Mouse (Mus musculus) ES-Bruce4 (cell line): Measurements from ENCODE around the gene Syngap1. TPM values are rescaled to one million over a fixed set of nuclear protein-coding genes. Genes with fewer than 3 reads are reported as not detected.

Experiments
- H3K27ac ChIP-seq: 2 replicates; pipeline ENCODE4 v1.5.1; 2012; ENCODE audit warnings: low read length, inconsistent platforms; ENCODE audit not compliant: insufficient read depth
- H3K27me3 ChIP-seq: 2 replicates; pipeline ENCODE4 v1.6.1; 2012; ENCODE audit warnings: mild to moderate bottlenecking, low read length, inconsistent platforms; ENCODE audit not compliant: control insufficient read depth, poor library complexity, insufficient read depth, severe bottlenecking
- H3K36me3 ChIP-seq: 2 replicates; pipeline ENCODE4 v1.6.1; 2012; ENCODE audit warnings: inconsistent platforms, mild to moderate bottlenecking, low read length, moderate library complexity; ENCODE audit not compliant: control insufficient read depth, poor library complexity, insufficient read depth, severe bottlenecking
- H3K4me1 ChIP-seq: one replicate; pipeline ENCODE4 v1.8.1; 2011; ENCODE audit warnings: low read length; ENCODE audit not compliant: control insufficient read depth, insufficient read depth
- H3K4me3 ChIP-seq: 2 replicates; pipeline ENCODE4 v1.5.1; 2011; ENCODE audit warnings: low read depth, mild to moderate bottlenecking, low read length
- H3K9ac ChIP-seq: 2 replicates; pipeline ENCODE4 v1.6.1; 2012; ENCODE audit warnings: low read depth, mild to moderate bottlenecking, inconsistent platforms; ENCODE audit not compliant: poor library complexity, severe bottlenecking
- H3K9me3 ChIP-seq: replicated peaks from 2 replicates; pipeline ENCODE4 v1.6.1; 2012; ENCODE audit warnings: mild to moderate bottlenecking, low read length, inconsistent platforms; ENCODE audit not compliant: control insufficient read depth, poor library complexity, insufficient read depth, severe bottlenecking
- CTCF ChIP-seq: IDR thresholded peaks from one replicate; pipeline ENCODE4 v1.8.1; 2011; ENCODE audit warnings: low read depth, low read length
- EP300 ChIP-seq: IDR thresholded peaks from 2 replicates; pipeline ENCODE4 v1.6.1; 2011; ENCODE audit warnings: low read depth, low read length; ENCODE audit not compliant: insufficient read depth
- POLR2A ChIP-seq: IDR thresholded peaks from one replicate; pipeline ENCODE4 v1.8.1; 2011; ENCODE audit warnings: low read length; ENCODE audit not compliant: insufficient read depth
- polyA plus RNA-seq: library from polyadenylated mRNA; stranded (reverse); fragments of >200 nt; gene quantifications from 2 replicates; pipeline ENCODE4 v1.2.4, GENCODE M21; 2011; ENCODE audit warnings: low read depth; ENCODE audit not compliant: missing spikeins, insufficient read depth, insufficient read length

Syngap1 gene
- polyA plus RNA-seq, 1 experiment = 23.5 TPM

DNA sequence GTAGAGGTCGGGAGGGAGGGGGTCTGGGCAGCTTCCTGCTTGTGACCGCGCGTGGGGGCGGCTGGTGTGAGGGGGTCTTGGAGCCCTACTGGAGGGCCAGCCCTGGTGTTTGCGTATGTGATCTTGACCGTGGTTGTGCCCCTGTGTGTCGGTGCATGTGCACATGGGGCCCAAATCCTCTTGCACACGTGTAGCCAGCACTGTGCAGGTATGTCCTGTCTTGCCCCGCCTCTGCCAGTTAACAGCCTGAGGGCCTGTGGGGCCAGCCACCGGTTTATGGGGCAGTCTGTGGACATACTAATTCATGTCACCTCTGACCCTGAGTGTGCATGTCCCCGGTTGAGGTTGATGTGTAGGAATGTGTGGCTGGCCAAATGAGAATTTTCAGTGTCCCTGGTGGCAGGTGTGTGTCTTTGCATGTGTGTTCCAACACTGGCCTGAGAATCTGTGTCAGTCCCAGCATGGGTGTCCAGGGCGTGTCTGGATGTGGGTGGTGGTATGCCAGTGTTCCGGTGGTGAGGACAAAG is 8.1 kb downstream of the Syngap1 start:
- no peaks in the 10 kb centered on the region; the same call in 1 of the 2 replicates for H3K27me3 ChIP-seq
- H3K27ac ChIP-seq = no peak overlapping the region
- peak overlapping the region; percentile 71 for H3K9ac ChIP-seq
- peak overlapping the region; percentile 39; the same call in 1 of the 2 replicates for H3K4me3 ChIP-seq
- no peaks in the 10 kb centered on the region for H3K9me3 ChIP-seq
- TF ChIP-seq EP300 = no peak
- no peak for TF ChIP-seq CTCF
- no peak for TF ChIP-seq POLR2A
- no peaks in the 10 kb centered on the region for H3K36me3 ChIP-seq
- H3K4me1 ChIP-seq = peaks cover 1% of the 10 kb centered on the region

DNA sequence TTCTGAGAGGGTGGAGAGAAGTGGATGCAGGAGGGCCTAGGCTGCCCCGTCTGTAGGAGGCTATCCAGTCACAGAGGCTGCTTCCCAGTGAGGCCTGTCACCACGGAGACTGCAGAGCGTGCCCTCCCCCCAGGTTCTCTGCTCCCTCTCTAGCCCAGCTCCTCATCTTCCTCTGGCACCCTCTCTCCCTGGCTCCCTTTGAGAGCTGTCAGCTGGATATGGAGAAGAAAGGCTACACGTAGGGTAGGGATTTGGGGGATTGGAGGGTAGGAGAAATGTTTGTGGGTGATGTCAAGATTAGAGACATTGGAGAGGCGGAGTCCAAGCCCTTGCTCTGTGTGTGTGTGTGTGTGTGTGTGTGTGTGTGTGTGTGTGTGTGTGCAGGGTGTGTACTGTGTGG is 8.8 kb downstream of the Syngap1 start:
- Histone ChIP-seq H3K4me1 (peaks cover 1% of the 10 kb centered on the region), H3K27me3 (no peaks in the 10 kb centered on the region; the same call in 1 of the 2 replicates), H3K4me3 (no peak overlapping the region), H3K36me3 (no peaks in the 10 kb centered on the region), H3K9ac (no peak overlapping the region), H3K27ac (no peak overlapping the region), H3K9me3 (no peaks in the 10 kb centered on the region)
- no peak for TF ChIP-seq EP300
- TF ChIP-seq CTCF = no peak
- TF ChIP-seq POLR2A = no peak

DNA sequence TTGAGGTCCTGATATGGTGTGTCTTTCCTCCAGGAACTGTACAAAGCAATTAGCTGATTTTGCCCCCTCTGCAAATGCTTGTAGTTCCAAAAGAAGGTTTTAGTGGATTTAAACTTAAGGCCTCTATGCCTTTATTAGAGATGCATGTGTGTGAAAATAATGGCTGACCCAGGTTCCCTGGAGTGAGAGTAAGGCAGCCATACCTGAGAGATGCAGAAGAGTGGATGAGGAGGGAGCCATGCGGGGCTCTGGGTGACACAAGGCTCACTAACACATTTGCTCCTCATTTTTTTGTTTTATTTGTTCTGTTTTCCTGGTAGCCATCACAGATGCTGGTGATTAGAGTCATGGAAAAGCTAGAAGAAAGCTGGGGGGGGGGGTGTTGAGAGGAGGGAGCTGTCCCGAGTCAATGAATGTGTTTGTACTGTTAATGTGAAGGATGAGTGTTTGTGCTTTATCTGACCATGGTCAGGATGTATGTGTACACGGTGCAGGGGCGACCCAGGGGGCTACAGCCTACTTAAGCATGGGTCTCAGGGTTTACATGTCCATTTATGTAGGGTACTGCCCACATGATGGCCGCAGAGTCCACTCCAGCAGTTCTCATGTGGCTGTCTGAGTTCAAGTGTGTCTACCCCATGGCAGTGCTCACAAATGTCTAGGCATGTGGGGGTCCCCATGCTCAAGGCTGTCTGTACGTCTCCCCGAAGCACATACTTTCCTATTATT is 9.7 kb downstream of the Syngap1 start:
- no peak overlapping the region for H3K9ac ChIP-seq
- TF ChIP-seq POLR2A (no peak), CTCF (no peak), EP300 (no peak)
- H3K9me3 ChIP-seq = no peaks in the 10 kb centered on the region
- no peaks in the 10 kb centered on the region for H3K36me3 ChIP-seq
- no peak overlapping the region for H3K4me3 ChIP-seq
- no peak overlapping the region for H3K27ac ChIP-seq
- H3K27me3 ChIP-seq = no peaks in the 10 kb centered on the region; the same call in 1 of the 2 replicates
- peaks cover 1% of the 10 kb centered on the region for H3K4me1 ChIP-seq

DNA sequence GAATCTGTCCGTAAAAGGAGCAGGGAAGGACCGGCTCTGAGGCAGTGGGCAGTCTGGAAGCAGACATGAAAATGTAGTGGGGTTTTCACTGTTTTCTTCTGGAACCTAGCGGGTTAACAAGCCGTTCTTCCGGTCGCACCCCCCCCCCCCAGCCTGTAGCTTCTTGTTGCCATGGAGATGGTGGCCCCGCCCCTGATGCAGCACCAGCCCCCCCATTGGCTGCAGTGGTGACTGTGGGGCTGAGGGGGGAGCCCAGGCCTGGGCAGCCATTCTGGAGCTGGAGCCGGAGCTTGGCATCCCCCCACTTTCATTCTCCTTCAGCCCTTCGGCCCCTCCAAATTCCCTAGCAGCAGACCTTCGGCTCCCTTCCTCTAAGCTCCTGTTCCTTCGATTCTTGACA is 10.4 kb downstream of the Syngap1 start:
- Histone ChIP-seq H3K36me3 (no peaks in the 10 kb centered on the region), H3K27ac (no peak overlapping the region), H3K27me3 (no peaks in the 10 kb centered on the region; the same call in 1 of the 2 replicates), H3K4me3 (peak overlapping the region; percentile 32; the same call in 1 of the 2 replicates), H3K9ac (peak overlapping the region; percentile 16; the same call in 1 of the 2 replicates), H3K9me3 (no peaks in the 10 kb centered on the region), H3K4me1 (peaks cover 1% of the 10 kb centered on the region)
- TF ChIP-seq POLR2A (no peak), CTCF (no peak), EP300 (no peak)

DNA sequence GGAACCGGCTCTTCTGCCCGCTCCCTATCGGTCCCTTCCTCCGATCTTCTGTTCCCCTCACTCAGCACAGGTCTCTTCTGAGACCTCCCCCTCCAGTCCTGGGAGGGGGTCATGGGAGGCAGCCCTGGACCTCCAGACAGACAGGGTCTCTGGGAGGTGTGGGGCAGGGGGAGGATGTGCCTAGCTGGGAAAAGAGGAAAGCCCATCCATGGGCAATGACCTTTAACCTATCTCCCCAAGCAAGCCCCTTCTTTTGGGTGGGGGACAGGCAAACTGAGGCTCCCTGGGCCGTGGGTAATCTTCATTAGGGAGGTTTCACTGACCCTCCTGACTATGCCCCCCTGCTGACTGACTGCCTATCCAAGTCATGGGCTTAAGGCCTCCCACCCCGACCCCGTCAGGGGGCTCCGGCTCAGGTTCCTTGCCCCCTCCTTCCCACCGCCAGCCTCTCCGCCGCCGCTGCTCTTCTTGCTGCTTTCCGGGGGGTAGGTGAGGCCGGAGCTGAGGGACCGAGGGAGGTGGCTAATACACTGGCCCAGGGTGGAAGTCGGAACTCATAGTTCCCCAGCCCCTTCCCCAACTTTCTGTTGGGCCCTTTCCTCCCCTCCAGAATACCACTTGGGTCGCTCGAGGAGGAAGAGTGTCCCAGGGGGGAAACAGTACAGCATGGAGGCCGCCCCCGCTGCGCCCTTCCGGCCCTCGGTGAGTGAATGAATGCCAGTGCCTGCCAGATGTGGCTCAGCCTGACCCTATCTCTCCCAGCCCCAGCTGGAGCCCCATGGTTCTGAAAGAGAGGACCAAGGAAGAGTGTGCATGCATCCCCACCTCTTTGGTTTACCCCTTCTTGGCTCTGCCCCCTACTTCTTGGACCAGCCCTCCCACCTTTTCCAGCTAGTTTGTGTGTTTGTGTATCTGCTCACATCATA is 11.2 kb downstream of the Syngap1 start:
- Histone ChIP-seq H3K36me3 (no peaks in the 10 kb centered on the region), H3K9ac (peak overlapping the region; percentile 16; the same call in 1 of the 2 replicates), H3K27me3 (no peaks in the 10 kb centered on the region; the same call in 1 of the 2 replicates), H3K9me3 (no peaks in the 10 kb centered on the region), H3K4me3 (peak overlapping the region; percentile 32), H3K4me1 (peaks cover 1% of the 10 kb centered on the region), H3K27ac (no peak overlapping the region)
- TF ChIP-seq POLR2A (no peak), EP300 (no peak), CTCF (no peak)
